Mouse (Mus musculus) liver, adult 2 months (tissue): ENCODE measurements around the gene Capn1. TPM values are rescaled to one million over a fixed set of nuclear protein-coding genes. Genes with fewer than 3 reads are reported as not detected.
A peak's percentile ranks its signal among the peaks of the same experiment; 100 is the strongest.

Experiments used
- DNase-seq: peaks from one replicate; pipeline ENCODE4 v3.0.0-alpha.2; 2011; ENCODE audit warnings: low read depth, low spot score; ENCODE audit errors: extremely low read depth
- H3K27ac ChIP-seq: fragments of 200-500 bp; replicated peaks from 2 replicates; pipeline ENCODE4 v1.5.1; 2012; ENCODE audit warnings: low read depth, mild to moderate bottlenecking, control low read depth, inconsistent platforms, low read length; ENCODE audit not compliant: insufficient read depth
- H3K27me3 ChIP-seq: fragments of 200-500 bp; 2 replicates; pipeline ENCODE4 v1.6.1; 2012; ENCODE audit warnings: mild to moderate bottlenecking, moderate library complexity, low read length, inconsistent platforms; ENCODE audit not compliant: control insufficient read depth, insufficient read depth
- H3K36me3 ChIP-seq: fragments of 200-500 bp; 2 replicates; pipeline ENCODE4 v1.6.1; 2012; ENCODE audit warnings: low read length, inconsistent platforms; ENCODE audit not compliant: control insufficient read depth, insufficient read depth
- H3K4me1 ChIP-seq: fragments of 200-500 bp; 2 replicates; pipeline ENCODE4 v1.6.1; 2011; ENCODE audit warnings: low read length; ENCODE audit not compliant: control insufficient read depth, insufficient read depth
- H3K4me3 ChIP-seq: fragments of 200-500 bp; 2 replicates; pipeline ENCODE4 v1.5.1; 2011; ENCODE audit warnings: low read depth, mild to moderate bottlenecking, control low read depth, low read length, moderate library complexity; ENCODE audit not compliant: insufficient read depth
- H3K79me2 ChIP-seq: fragments of 200-500 bp; 2 replicates; pipeline ENCODE4 v1.6.1; 2012; ENCODE audit warnings: inconsistent platforms, mild to moderate bottlenecking, low read length, moderate library complexity; ENCODE audit not compliant: control insufficient read depth, insufficient read depth
- H3K9ac ChIP-seq: fragments of 200-500 bp; 2 replicates; pipeline ENCODE4 v1.6.1; 2012; ENCODE audit warnings: low read depth, mild to moderate bottlenecking, control low read depth, inconsistent platforms, low read length
- CTCF ChIP-seq: fragments of 200-500 bp; IDR thresholded peaks from 2 replicates; pipeline ENCODE4 v1.5.1; 2011; ENCODE audit warnings: low read depth, low read length, control low read depth
- POLR2A ChIP-seq: fragments of 200-500 bp; IDR thresholded peaks from 2 replicates; pipeline ENCODE4 v1.6.1; 2011; ENCODE audit warnings: low read length, control low read depth; ENCODE audit not compliant: insufficient read depth; ENCODE audit errors: extremely low read depth
- WGBS: fragments of 180-500 bp; shearing (Covaris S2); methylation state at CpG from one replicate; pipeline ENCODE4 v1.1.7; 2018; 5-methylcytosine and 5-hydroxymethylcytosine counted together
- polyA plus RNA-seq: library from polyadenylated mRNA; depleted of rRNA; stranded (reverse); fragments of >200 nt; gene quantifications from 2 replicates; pipeline ENCODE4 v1.2.3, GENCODE M21; 2012
- total RNA-seq: library from RNA; depleted of rRNA; stranded (reverse); fragments of >200 nt; gene quantifications from 2 replicates; pipeline ENCODE4 v1.2.3, GENCODE M21; 2014

Capn1 gene
- total and polyA plus RNA-seq, 2 experiments: 8.0 to 12.7 TPM

- H3K27me3 ChIP-seq: no peaks in the 10 kb centered on the region
- no peaks in the 10 kb centered on the region for H3K79me2 ChIP-seq
- no peak overlapping the region for H3K9ac ChIP-seq
- H3K36me3 ChIP-seq: no peaks in the 10 kb centered on the region
- WGBS: 9% methylated on average over 9 of the region's 9 CpGs
- no peak overlapping the region for H3K4me3 ChIP-seq
- peak; percentile 96 for DNase-seq
- peak overlapping the region; percentile 65 for H3K27ac ChIP-seq
- TF ChIP-seq CTCF (no peak), POLR2A (no peak)
- H3K4me1 ChIP-seq: peaks cover 12% of the 10 kb centered on the region
Observed at GRCm38 (mm10) chr19:6035966-6036585, 20.4 kb upstream of the Capn1 start.

DNA sequence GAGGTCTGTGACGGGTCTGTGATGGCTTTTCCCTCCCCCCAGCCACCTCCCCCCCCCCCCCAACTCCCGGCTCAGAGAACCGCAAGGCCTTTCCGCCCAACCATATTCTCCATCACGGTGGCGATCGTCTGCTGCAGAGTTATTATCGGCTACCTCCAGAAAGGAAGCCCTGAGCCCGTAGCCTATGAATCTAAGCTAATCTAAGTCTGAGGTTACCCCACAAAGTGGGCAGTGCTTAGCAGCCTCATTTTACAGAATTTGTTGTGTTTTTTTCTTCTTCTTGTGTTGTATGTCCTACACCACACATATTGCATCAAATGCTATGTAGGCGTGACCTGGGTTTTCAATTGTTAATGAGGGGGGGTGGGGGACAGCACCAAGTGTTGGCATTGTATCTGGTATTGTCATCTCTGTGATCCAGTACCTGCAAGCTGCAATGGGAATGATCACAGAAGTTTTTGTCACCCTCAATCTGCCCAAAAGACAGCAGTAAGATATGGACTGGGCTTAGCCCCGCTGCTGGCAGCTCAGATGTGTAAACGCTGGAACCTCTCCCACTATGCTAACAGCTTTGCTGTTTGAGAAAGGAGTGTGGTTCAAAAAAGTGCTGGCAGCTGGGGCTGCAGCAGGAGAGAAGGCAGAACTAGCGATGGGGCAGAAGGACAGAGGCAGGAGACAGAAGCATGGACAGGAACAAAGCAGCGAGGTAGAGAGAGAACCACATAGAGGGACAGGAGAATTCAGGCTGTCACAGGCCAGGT is 15.0 kb upstream of the Capn1 start:
- Histone ChIP-seq H3K9ac (no peak overlapping the region), H3K27ac (no peak overlapping the region), H3K4me3 (no peak overlapping the region), H3K27me3 (no peaks in the 10 kb centered on the region), H3K4me1 (peaks cover 5% of the 10 kb centered on the region; the same call in 1 of the 2 replicates), H3K79me2 (no peaks in the 10 kb centered on the region), H3K36me3 (no peaks in the 10 kb centered on the region)
- TF ChIP-seq CTCF (no peak), POLR2A (no peak)
- peak; percentile 75 for DNase-seq
- 72% methylated on average over 14 of the region's 14 CpGs for WGBS

DNA sequence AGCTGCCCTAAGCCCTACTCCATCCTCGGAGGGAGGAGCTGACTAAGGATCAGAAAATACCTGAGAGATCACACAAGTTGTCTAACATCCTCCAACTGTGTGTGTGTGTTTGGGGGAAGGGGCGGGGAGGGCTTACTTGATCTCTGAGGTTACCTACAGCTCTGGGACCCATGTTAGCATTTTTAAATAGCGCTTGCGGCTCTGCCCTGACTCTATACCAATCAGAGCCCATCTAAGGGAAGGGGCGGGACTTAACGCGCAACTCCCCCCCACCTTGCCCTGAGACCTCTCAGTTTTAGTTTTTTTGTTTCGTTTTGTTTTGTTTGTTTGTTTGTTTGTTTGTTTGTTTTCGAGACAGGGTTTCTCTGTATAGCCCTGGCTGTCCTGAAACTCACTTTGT is 13.7 kb upstream of the Capn1 start:
- 84% methylated on average over 9 of the region's 9 CpGs for WGBS
- Histone ChIP-seq H3K4me1 (peaks cover 2% of the 10 kb centered on the region; the same call in 1 of the 2 replicates), H3K9ac (no peak overlapping the region), H3K79me2 (no peaks in the 10 kb centered on the region), H3K27me3 (no peaks in the 10 kb centered on the region), H3K4me3 (no peak overlapping the region), H3K27ac (no peak overlapping the region), H3K36me3 (no peaks in the 10 kb centered on the region)
- DNase-seq: no peak
- TF ChIP-seq POLR2A (no peak), CTCF (no peak)

- H3K27ac ChIP-seq: no peak overlapping the region
Observed at GRCm38 (mm10) chr19:6028991-6029390, 13.3 kb upstream of the Capn1 start.

GRCm38 (mm10) chr19:6023930-6024329 is 8.2 kb upstream of the Capn1 start:
- no peaks in the 10 kb centered on the region for H3K36me3 ChIP-seq
- TF ChIP-seq POLR2A (no peak), CTCF (no peak)
- 58% methylated on average over 7 of the region's 7 CpGs for WGBS
- H3K4me3 ChIP-seq: no peak overlapping the region
- peak; percentile 57 for DNase-seq
- H3K4me1 ChIP-seq: peaks cover 6% of the 10 kb centered on the region
- H3K27ac ChIP-seq: no peak overlapping the region
- H3K9ac ChIP-seq: no peak overlapping the region
- no peaks in the 10 kb centered on the region for H3K79me2 ChIP-seq
- no peaks in the 10 kb centered on the region for H3K27me3 ChIP-seq

More at GRCm38 (mm10) chr19:6028991-6029390, 13.3 kb upstream of the Capn1 start:
- no peak for TF ChIP-seq POLR2A
- no peak for TF ChIP-seq CTCF
- no peak overlapping the region for H3K4me3 ChIP-seq
- H3K27me3 ChIP-seq: no peaks in the 10 kb centered on the region
- no peaks in the 10 kb centered on the region for H3K36me3 ChIP-seq
- no peak overlapping the region for H3K9ac ChIP-seq
- peaks cover 4% of the 10 kb centered on the region for H3K4me1 ChIP-seq
- no peaks in the 10 kb centered on the region for H3K79me2 ChIP-seq
- no peak for DNase-seq
- 52% methylated on average over 6 of the region's 6 CpGs for WGBS

DNA sequence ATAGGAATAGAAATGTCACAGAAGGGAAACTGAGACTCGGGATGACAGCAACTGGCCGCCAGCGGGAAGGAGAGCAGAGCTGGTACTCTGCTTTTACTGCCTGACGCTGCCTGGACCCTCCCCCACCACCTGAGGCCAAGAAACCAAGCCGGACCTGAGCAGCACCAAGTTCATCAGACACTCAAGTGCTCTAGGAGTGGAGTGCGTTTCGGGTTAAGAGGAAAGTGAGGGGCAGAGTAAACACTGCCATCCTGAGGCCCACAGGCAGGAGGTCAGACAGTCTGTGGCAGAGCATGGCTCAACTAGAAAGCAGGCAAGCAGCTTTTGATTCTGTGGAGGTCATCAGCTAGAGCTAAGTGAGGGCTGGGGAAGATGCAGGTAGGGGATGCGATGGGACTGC is 7.4 kb upstream of the Capn1 start:
- TF ChIP-seq POLR2A: no peak
- TF ChIP-seq CTCF: no peak
- 92% methylated on average over 8 of the region's 8 CpGs for WGBS

More for the DNA sequence above, 7.4 kb upstream of the Capn1 start:
- no peaks in the 10 kb centered on the region for H3K79me2 ChIP-seq
- H3K4me3 ChIP-seq: no peak overlapping the region
- peaks cover 6% of the 10 kb centered on the region for H3K4me1 ChIP-seq
- no peak overlapping the region for H3K27ac ChIP-seq
- H3K9ac ChIP-seq: no peak overlapping the region
- DNase-seq: no peak
- H3K36me3 ChIP-seq: no peaks in the 10 kb centered on the region
- H3K27me3 ChIP-seq: no peaks in the 10 kb centered on the region
